Mouse (Mus musculus) testis, adult 2 months (tissue): ENCODE measurements around the gene Csnk1g2.

Experiments used
- CTCF ChIP-seq: fragments of 200-500 bp; IDR thresholded peaks from 2 replicates; pipeline ENCODE4 v1.5.1; 2012; ENCODE audit warnings: low read depth, mild to moderate bottlenecking, inconsistent platforms, low read length, moderate library complexity; ENCODE audit not compliant: control insufficient read depth, insufficient read depth, insufficient replicate concordance
- POLR2A ChIP-seq: fragments of 200-500 bp; IDR thresholded peaks from 2 replicates; pipeline ENCODE4 v1.6.1; 2012; ENCODE audit warnings: low read depth, mild to moderate bottlenecking, inconsistent platforms, low read length, moderate library complexity; ENCODE audit not compliant: control insufficient read depth

DNA sequence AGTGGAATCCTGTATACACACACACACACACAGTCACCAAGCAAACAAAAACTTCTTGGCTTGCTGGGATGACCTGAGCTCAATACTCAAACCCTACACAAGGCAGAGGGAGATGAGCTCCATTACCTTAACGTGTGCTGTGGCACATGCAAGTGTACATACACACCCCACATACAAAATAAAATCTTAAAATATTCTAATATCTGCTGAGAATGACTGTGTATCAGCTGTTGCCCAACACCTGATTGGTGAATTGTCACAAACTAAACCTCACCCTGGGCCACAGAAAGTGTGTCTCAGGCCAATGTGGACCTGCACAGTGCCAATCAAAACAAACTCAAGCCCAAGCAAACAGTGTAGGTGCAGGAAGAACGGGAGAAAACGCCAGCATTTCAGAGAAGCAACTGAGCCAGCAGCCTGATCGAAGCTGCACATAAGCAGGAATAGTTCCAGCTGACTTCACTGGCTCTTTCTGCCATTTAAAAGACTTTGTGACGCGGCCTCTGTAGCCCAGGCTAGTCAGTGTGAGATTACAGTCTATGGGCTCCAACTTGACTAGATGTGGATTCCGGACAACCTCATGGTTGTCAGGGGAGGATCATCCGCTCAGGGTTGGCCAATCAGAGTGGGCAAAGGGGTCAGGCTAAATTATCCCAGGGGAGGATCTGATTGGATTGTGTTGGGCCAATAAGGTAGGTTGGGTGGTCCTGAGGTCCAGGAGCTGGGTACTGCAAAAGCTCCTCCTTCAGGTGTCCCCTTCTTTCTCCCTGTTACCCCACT lies 3.0 kb upstream of the Csnk1g2 start:
- TF ChIP-seq POLR2A (no peak), CTCF (no peak)
